In the genomic region with DNA sequence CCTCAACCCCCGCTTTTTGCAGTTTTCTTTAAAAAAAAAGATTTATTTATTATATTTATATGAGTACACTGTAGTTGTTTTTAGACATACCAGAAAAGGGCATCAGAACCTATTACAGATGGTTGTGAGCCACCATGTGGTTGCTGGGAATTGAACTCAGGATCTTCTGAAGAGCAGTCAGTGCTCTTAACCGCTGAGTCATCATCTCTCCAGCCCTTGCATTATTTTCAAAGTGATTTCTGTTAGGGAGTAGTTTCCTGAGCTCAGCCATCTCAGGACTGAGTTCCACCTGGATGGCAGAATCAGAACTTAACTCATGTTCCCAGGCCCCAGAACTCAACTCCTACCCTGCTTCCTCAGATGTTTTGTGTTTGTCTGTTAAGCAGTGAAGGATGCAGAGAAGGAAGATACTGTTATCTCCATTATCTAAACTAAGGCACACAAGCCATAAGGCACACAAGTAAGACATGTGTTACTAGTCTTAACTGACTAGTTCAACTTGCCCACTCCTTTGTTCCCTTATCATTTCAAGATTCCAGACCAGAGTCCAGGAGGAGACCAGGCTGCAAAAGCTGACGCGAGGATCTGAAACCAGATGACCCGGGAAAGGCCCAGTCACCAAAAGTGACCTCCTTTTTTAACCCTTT, we compare ENCODE assay signal across 10 mouse cellular contexts. TPM values are rescaled to one million over a fixed set of nuclear protein-coding genes. Genes with fewer than 3 reads are reported as not detected.
DNase-seq lines count a peak whose midpoint lies in the region; ATAC-seq lines count a peak whose summit lies in the region.
"Had no signal": no experiment of that assay in that cellular context is flagged by ENCODE, and none has a peak within 500 bp of the region (broad histone marks: within the 10 kb centered on the region; RNA-seq: fewer than 3 reads in every experiment).

No protein-coding gene starts in this region.

- peaks cover 37% of the 10 kb centered on the region for H3K4me1 ChIP-seq in erythroblast, embryonic 14.5 days (ENCODE audit: control insufficient read depth)
- peaks cover 23% of the 10 kb centered on the region for H3K4me1 ChIP-seq in lung, embryonic 16.5 days (replicated peaks; ENCODE audit: control insufficient read depth, insufficient read depth, low read length)
- H3K4me1 ChIP-seq in limb, embryonic 13.5 days, result peaks cover 14% of the 10 kb centered on the region
- H3K4me1 ChIP-seq in neural tube, embryonic 15.5 days, result peaks cover 23% of the 10 kb centered on the region

- peak overlapping the region; percentile 87 for H3K4me2 ChIP-seq in lung, embryonic 16.5 days (ENCODE audit: low read depth, low read length)
- H3K4me2 ChIP-seq in limb, embryonic 13.5 days (replicated peaks), result peak overlapping the region; percentile 91
- H3K4me2 ChIP-seq in neural tube, embryonic 15.5 days, result peak overlapping the region; percentile 92

- no peak overlapping the region; the same call in 1 of the 2 replicates for H3K9ac ChIP-seq in lung, embryonic 16.5 days (ENCODE audit: low read length)
- H3K9ac ChIP-seq in limb, embryonic 13.5 days, result peak overlapping the region; percentile 88
- H3K9ac ChIP-seq in neural tube, embryonic 15.5 days (replicated peaks), result no peak overlapping the region

- peaks cover 6% of the 10 kb centered on the region; the same call in 1 of the 2 replicates for H3K27me3 ChIP-seq in erythroblast, embryonic 14.5 days (ENCODE audit: control insufficient read depth)
- no peaks in the 10 kb centered on the region for H3K27me3 ChIP-seq in lung, embryonic 16.5 days (ENCODE audit: control insufficient read depth, insufficient read depth, low read depth, low read length)
- no peaks in the 10 kb centered on the region for H3K27me3 ChIP-seq in limb, embryonic 13.5 days
- H3K27me3 ChIP-seq in neural tube, embryonic 15.5 days (replicated peaks), result no peaks in the 10 kb centered on the region

- 45% methylated on average over 5 of the region's 5 CpGs for WGBS in lung, embryonic 16.5 days
- WGBS in limb, embryonic 13.5 days, result 54% methylated on average over 5 of the region's 5 CpGs
- WGBS in neural tube, embryonic 15.5 days, result 75% methylated on average over 5 of the region's 5 CpGs

- no peak for DNase-seq in lung, postnatal 25 days (ENCODE audit: low spot score)
- DNase-seq in adrenal gland, adult 2 months, result no peak
- DNase-seq in Muller cell, postnatal 12 days (ENCODE audit: inconsistent ontology term), result no peak

- H3K4me3 ChIP-seq in erythroblast, embryonic 14.5 days (replicated peaks), result peak overlapping the region; percentile 69
- H3K4me3 ChIP-seq in lung, embryonic 16.5 days (ENCODE audit: low read length), result no peak overlapping the region; the same call in 1 of the 2 replicates
- H3K4me3 ChIP-seq in limb, embryonic 13.5 days, result peak overlapping the region; percentile 75; the same call in 1 of the 2 replicates
- H3K4me3 ChIP-seq in neural tube, embryonic 15.5 days (replicated peaks), result no peak overlapping the region

- H3K27ac ChIP-seq in lung, embryonic 16.5 days (ENCODE audit: low read length), result no peak overlapping the region
- no peak overlapping the region for H3K27ac ChIP-seq in limb, embryonic 13.5 days
- peak overlapping the region; percentile 79; the same call in 1 of the 2 replicates for H3K27ac ChIP-seq in neural tube, embryonic 15.5 days (replicated peaks)

- no peaks in the 10 kb centered on the region for H3K9me3 ChIP-seq in erythroblast, embryonic 14.5 days (ENCODE audit: control insufficient read depth, low read length)
- H3K9me3 ChIP-seq in lung, embryonic 16.5 days (ENCODE audit: control insufficient read depth, low read length), result no peaks in the 10 kb centered on the region
- H3K9me3 ChIP-seq in limb, embryonic 13.5 days, result no peaks in the 10 kb centered on the region
- no peaks in the 10 kb centered on the region for H3K9me3 ChIP-seq in neural tube, embryonic 15.5 days (replicated peaks)

- peaks cover 7% of the 10 kb centered on the region for H3K36me3 ChIP-seq in erythroblast, embryonic 14.5 days (ENCODE audit: control insufficient read depth)
- H3K36me3 ChIP-seq in lung, embryonic 16.5 days (ENCODE audit: control insufficient read depth, insufficient read depth, low read length), result peaks cover 2% of the 10 kb centered on the region; the same call in 1 of the 2 replicates
- H3K36me3 ChIP-seq in limb, embryonic 13.5 days, result peaks cover 12% of the 10 kb centered on the region
- H3K36me3 ChIP-seq in neural tube, embryonic 15.5 days, result no peaks in the 10 kb centered on the region

- no peak for ATAC-seq in erythroblast, adult 5-6 weeks (replicated peaks; ENCODE audit: low FRiP score, poor library complexity, severe bottlenecking)
- ATAC-seq in lung, embryonic 16.5 days (ENCODE audit: low read depth), result no peak
- no peak for ATAC-seq in limb, embryonic 13.5 days (ENCODE audit: low FRiP score, low read depth)
- no peak for ATAC-seq in neural tube, embryonic 15.5 days (ENCODE audit: low FRiP score)

RNA-seq across cellular contexts. Expression of gene Fam57b, which starts 12.4 kb away (rescaled TPM):
- 0.02 TPM in 1 of 2 replicates, not detected in the other for polyA plus RNA-seq in erythroblast, embryonic 14.5 days (2012)
- not detected in 2 replicates for total RNA-seq in erythroblast, adult 5-6 weeks (2015; ENCODE audit: low replicate concordance)
- not detected in 2 replicates for total RNA-seq in erythroblast, adult 5-6 weeks (2017; ENCODE audit: low replicate concordance)
- polyA plus RNA-seq in lung, embryonic 16.5 days (2015; fragmentation: Nextera tagmentation; extraction: Ambion mirVana), result 0.36 and 0.38 TPM in 2 replicates
- polyA plus RNA-seq in limb, embryonic 13.5 days (2015; fragmentation: Nextera tagmentation; extraction: Ambion mirVana), result 0.18 and 0.52 TPM in 2 replicates
- 48.2 and 54.4 TPM in 2 replicates for polyA plus RNA-seq in neural tube, embryonic 15.5 days (2015; fragmentation: Nextera tagmentation; extraction: Ambion mirVana)
- 10 to 100 TPM; 16.4 to 21.0 TPM for total RNA-seq in adrenal gland, adult 2 months (2021)
- polyA plus RNA-seq in adrenal gland, adult 2 months (2012; rRNA removed), result 27.8 and 40.9 TPM in 2 replicates

RNA-seq across cellular contexts. Expression of gene Ppp4c, which starts 17.6 kb away (rescaled TPM):
- 11.0 and 12.3 TPM in 2 replicates for polyA plus RNA-seq in erythroblast, embryonic 14.5 days (2012)
- 46.7 and 84.9 TPM in 2 replicates for total RNA-seq in erythroblast, adult 5-6 weeks (2015; ENCODE audit: low replicate concordance)
- 43.5 and 62.7 TPM in 2 replicates for total RNA-seq in erythroblast, adult 5-6 weeks (2017; ENCODE audit: low replicate concordance)
- 232 and 243 TPM in 2 replicates for polyA plus RNA-seq in lung, embryonic 16.5 days (2015; fragmentation: Nextera tagmentation; extraction: Ambion mirVana)
- 287 and 322 TPM in 2 replicates for polyA plus RNA-seq in limb, embryonic 13.5 days (2015; fragmentation: Nextera tagmentation; extraction: Ambion mirVana)
- polyA plus RNA-seq in neural tube, embryonic 15.5 days (2015; fragmentation: Nextera tagmentation; extraction: Ambion mirVana), result 154 and 188 TPM in 2 replicates
- 10 to 100 TPM; 77.4 to 86.0 TPM for total RNA-seq in adrenal gland, adult 2 months (2021)
- 89.8 and 92.4 TPM in 2 replicates for polyA plus RNA-seq in adrenal gland, adult 2 months (2012; rRNA removed)

RNA-seq across cellular contexts. Expression of gene 4930451I11Rik, which starts 21.6 kb away (rescaled TPM):
- polyA plus RNA-seq in erythroblast, embryonic 14.5 days (2012), result not detected in 2 replicates
- total RNA-seq in erythroblast, adult 5-6 weeks (2015; ENCODE audit: low replicate concordance), result not detected in 2 replicates
- total RNA-seq in erythroblast, adult 5-6 weeks (2017; ENCODE audit: low replicate concordance), result not detected in 2 replicates
- polyA plus RNA-seq in lung, embryonic 16.5 days (2015; fragmentation: Nextera tagmentation; extraction: Ambion mirVana), result not detected in 2 replicates
- polyA plus RNA-seq in limb, embryonic 13.5 days (2015; fragmentation: Nextera tagmentation; extraction: Ambion mirVana), result not detected in 2 replicates
- not detected in 2 replicates for polyA plus RNA-seq in neural tube, embryonic 15.5 days (2015; fragmentation: Nextera tagmentation; extraction: Ambion mirVana)
- not detected for total RNA-seq in adrenal gland, adult 2 months (2021)
- not detected in 2 replicates for polyA plus RNA-seq in adrenal gland, adult 2 months (2012; rRNA removed)
- total RNA-seq: left cerebral cortex, postnatal 14 days had no signal
- polyA plus RNA-seq: gonadal fat pad, adult 2 months had no signal

RNA-seq across cellular contexts. Expression of gene Tbx6, which starts 28.6 kb away (rescaled TPM):
- 3.6 and 4.0 TPM in 2 replicates for polyA plus RNA-seq in erythroblast, embryonic 14.5 days (2012)
- total RNA-seq in erythroblast, adult 5-6 weeks (2015; ENCODE audit: low replicate concordance), result 28.8 and 31.9 TPM in 2 replicates
- total RNA-seq in erythroblast, adult 5-6 weeks (2017; ENCODE audit: low replicate concordance), result 12.3 and 23.2 TPM in 2 replicates
- polyA plus RNA-seq in lung, embryonic 16.5 days (2015; fragmentation: Nextera tagmentation; extraction: Ambion mirVana), result 0.25 and 0.68 TPM in 2 replicates
- 0.53 and 0.64 TPM in 2 replicates for polyA plus RNA-seq in limb, embryonic 13.5 days (2015; fragmentation: Nextera tagmentation; extraction: Ambion mirVana)
- 0.34 and 0.35 TPM in 2 replicates for polyA plus RNA-seq in neural tube, embryonic 15.5 days (2015; fragmentation: Nextera tagmentation; extraction: Ambion mirVana)
- under 1 TPM; 0.31 to 0.75 TPM for total RNA-seq in adrenal gland, adult 2 months (2021)
- polyA plus RNA-seq in adrenal gland, adult 2 months (2012; rRNA removed), result 3.4 and 3.7 TPM in 2 replicates

RNA-seq across cellular contexts. Expression of gene Ypel3, which starts 33.1 kb away (rescaled TPM):
- polyA plus RNA-seq in erythroblast, embryonic 14.5 days (2012), result 156 and 161 TPM in 2 replicates
- 752 and 763 TPM in 2 replicates for total RNA-seq in erythroblast, adult 5-6 weeks (2015; ENCODE audit: low replicate concordance)
- 364 and 550 TPM in 2 replicates for total RNA-seq in erythroblast, adult 5-6 weeks (2017; ENCODE audit: low replicate concordance)
- polyA plus RNA-seq in lung, embryonic 16.5 days (2015; fragmentation: Nextera tagmentation; extraction: Ambion mirVana), result 111 and 123 TPM in 2 replicates
- 114 and 121 TPM in 2 replicates for polyA plus RNA-seq in limb, embryonic 13.5 days (2015; fragmentation: Nextera tagmentation; extraction: Ambion mirVana)
- polyA plus RNA-seq in neural tube, embryonic 15.5 days (2015; fragmentation: Nextera tagmentation; extraction: Ambion mirVana), result 187 and 207 TPM in 2 replicates
- 100 to 1,000 TPM in 1 of 2 experiments, 10 to 100 TPM in 1; 92.8 to 136 TPM for total RNA-seq in adrenal gland, adult 2 months (2021)
- 970 and 1,207 TPM in 2 replicates for polyA plus RNA-seq in adrenal gland, adult 2 months (2012; rRNA removed)

Comparison
In these comparisons a context has a peak if more than half of its experiments do, and no peak if none do; other contexts are left out.
1. H3K4me3 ChIP-seq: peak in erythroblast, embryonic 14.5 days (single experiment) and limb, embryonic 13.5 days (single experiment); none in lung, embryonic 16.5 days (single experiment) and neural tube, embryonic 15.5 days (single experiment).
2. RNA of gene Fam57b, which starts 12.4 kb away (polyA plus RNA-seq): 48.2 to 54.4 TPM in neural tube, embryonic 15.5 days and 27.8 to 40.9 TPM in adrenal gland, adult 2 months; 0.36 to 0.38 TPM in lung, embryonic 16.5 days, 0.18 to 0.52 TPM in limb, embryonic 13.5 days and 0.02 TPM in erythroblast, embryonic 14.5 days; every median in the first group is over 10 times any median in the second.
3. Peak in every context shown above with its lines, with median percentiles within 50 percentile points of each other: H3K4me2 ChIP-seq.